Mouse (Mus musculus) left cerebral cortex, adult 11 months (tissue): Measurements from ENCODE around the gene Ier5.

Experiments used
- DNase-seq: peaks from one replicate; pipeline ENCODE4 v3.0.0; 2022; ENCODE audit warnings: low spot score

Gene Ier5

DNA sequence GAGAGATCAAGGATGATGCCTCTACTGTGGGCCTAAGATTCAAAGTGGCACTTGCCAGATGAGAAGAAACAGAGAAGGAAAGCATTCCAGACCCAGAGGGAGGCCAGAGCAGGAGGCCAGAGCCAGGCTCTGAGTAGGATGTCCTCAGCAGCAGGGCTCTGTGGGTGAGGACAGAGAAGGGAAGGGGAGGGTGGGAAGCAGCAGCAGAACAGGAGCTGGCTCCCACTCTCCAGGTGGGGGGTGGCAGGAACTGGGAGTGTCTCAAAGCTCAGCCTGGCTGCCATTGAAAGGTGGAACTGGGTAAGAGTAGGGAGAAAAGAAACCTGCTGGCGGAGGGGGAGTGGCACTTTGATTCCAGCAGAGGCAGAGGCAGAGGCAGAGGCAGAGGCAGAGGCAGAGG, 46.1 kb downstream of the Ier5 start:
- DNase-seq, result no peak

DNA sequence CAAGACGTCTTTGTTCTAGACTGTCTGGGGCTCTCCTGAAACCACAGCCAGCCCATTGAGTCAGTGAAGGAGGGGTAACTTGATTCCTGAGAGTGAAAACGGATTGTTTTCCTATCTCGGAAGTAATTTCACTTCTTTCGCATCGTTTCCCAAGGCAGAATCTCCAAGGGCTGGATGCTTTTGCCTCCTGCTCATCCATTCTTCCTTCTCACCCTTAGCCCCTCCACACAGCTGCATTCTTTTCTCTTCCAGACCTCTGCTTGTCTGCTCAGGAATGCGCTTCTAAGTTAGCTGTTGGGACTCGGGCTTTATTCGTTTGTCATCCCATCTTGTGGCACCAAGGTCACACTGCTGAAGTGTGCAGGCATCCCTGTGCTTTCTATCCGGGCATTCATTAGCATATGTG, 46.7 kb downstream of the Ier5 start:
- no peak for DNase-seq

DNA sequence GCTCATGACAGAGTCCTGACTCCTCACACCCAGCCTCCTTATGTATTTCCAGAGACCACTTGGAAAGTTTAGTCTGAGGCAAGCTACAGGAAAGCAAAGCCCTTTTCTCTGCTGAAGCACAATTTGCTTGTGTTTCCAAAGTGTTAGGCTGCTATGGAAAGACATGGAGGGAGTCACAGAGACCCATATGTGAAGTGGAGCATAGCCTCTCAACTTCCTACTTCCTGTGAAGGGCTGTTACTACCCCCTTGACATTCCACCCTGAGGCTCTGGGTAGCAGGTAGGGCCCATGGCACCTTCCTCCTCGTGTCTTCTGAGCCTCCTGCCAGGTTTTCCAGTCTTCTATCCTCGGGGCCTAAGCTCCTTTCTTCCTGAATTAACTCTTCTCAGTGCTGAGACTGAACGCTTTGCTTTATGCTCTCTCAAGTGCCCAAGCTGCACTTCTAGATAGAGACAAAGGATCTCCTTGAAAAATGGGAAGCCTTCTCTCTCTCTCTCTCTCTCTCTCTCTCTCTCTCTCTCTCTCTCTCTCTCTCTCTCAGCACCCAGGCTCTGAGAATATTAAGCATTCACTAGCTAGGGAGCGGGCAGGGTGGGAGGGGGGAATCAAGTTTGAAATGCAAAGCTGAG, 47.2 kb downstream of the Ier5 start:
- no peak for DNase-seq

DNA sequence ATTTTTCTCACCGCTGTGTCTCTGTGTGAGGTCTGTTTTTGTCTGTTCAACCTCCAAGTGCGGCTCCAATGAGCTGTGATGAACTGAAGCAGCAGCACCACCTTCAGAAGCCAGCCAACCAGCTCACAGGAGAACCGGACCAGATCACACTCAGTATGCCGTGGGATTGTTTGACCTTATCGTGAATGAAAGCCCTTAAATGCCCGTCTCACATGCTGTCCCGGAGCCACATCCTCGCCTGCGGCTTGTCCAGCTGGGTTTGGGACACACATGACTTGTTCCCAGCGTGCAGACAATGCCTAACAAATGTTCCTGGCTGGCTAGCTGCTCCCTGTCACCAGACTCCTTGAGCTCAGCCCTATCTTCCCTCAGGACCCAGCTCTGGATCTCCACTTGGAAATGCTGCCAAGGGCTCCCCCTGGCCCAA, 47.7 kb downstream of the Ier5 start:
- no peak for DNase-seq

DNA sequence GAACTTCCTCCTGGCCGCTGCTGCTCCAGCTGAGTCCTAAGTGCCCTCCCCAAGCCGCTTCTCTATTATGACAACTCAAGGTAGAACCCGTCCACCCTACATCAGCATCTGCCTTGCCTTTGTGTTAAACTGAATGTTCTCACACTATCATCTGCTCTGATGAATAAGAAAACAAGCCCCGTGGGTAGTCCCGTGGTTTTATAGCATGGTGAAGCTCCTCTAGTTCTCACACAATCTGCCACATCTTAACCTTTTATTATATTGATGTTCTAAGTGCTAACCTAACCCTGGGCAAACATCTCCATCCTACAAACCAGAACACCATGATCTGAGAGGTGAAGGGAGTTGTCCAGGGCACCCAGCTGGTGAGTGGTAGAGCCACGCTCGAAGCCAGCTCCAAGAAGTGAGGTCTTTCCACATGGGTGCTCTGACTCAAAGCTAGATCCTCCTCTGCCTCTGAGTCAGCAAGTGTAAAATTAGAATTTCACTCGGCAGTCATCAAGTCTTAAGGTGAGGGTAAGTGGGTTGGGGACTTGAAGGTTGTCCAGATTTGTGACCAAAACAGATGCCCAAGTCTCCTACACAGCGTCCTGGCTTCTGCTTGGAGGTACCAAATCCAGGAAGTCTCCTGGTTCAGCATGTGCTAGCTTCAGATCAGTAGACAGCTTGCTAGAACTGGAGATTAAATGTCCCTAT, 48.4 kb downstream of the Ier5 start:
- DNase-seq, result peak; percentile 73

DNA sequence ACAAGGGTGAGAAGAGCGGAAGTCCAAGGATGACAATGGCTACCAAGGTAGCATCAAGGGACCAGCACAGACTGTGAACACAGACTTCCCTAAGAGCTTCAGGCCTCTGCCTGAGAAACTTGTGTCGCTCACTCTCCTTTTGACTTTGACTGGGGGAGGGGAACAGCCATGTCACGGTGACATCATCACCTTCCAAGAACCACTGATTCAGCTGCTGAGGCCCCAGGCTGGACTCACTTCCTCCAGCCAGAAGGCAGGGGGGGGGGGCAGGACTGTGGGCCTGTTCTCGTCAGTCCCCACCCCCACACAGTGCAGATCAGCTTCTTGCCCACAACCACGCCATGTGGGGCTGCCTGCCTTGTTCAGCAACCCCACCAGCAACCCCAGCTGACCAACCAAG, 49.3 kb downstream of the Ier5 start:
- DNase-seq, result no peak

DNA sequence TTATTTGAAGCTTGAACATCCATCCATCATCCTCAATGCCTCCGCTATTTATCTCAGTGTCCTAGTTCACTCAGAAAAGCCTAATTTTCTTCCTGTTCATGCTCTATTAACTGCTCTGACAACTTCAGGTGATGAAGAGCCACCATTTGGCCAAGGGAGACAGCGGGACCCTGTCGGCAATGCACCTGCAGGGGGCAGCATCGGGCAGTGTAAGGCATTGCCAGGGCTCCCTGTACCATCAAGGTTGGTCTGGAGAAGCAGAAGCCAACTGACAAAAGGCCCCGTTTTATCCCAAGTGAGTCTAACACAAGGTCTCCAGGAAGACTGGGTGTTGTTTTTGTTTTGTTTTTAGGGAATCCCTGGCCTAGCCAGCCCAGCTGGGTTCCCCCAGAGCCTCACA, 50.5 kb downstream of the Ier5 start:
- DNase-seq, result peak; percentile 86
